Mouse (Mus musculus) right cerebral cortex, postnatal 36 days (tissue): ENCODE measurements at regions not wholly inside any gene's neighbourhood (a gene's known extent, or its start where the extent isn't known, plus 50 kb on each side); places are given as distances from the start of the nearest gene placed in this dataset.

Source experiments
- DNase-seq, 2 experiments: peaks; one replicate each; pipeline ENCODE4 v3.0.0; 2022; ENCODE audit warnings: low spot score in 2 of 2, mixed read lengths in 1 of 2

DNA sequence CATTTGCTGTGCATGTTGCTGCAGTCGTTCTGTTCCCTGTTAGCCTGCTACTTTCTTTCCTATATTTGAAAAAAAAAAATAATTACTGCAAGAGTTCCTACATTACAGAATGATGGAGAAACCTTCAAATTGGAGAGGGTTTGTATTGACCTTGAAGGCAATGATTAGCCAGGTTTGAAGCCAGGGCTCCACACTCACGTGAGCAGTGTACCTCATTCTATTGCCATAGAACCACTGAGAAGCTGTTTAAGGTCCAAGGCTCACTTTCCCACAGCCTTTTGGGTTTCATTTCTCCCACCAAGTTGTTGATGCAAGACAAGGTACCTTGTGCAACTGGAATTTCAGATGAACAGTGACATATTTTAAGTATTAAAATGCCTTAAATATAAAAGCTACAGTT lies 1095.2 kb downstream of the Car8 start:
- no peak for DNase-seq

DNA sequence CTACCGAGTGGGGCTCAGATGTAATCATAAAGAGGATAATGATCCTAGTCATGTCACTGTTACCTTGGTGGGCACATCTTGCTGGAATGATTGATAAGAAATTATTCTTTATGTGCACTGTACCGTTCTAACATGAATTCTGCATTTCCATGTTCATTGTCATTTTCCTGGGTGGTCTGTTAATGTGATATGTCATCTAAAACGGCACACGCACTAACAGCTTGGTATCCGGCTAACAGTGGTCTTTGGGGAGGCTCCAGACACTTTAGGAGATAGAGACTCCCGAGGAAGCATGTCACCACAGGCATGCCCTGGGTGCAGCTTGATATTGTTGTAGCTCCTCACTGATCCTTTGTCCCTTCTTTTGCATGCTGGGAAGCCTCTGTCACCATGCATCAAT lies 1096.1 kb downstream of the Car8 start:
- no peak for DNase-seq

- DNase-seq, result no peak
Measured at GRCm38 (mm10) chr4:7112159-7112558, 1126.7 kb downstream of the Car8 start.

- DNase-seq, result no peak
Measured at GRCm38 (mm10) chr4:7092957-7093356, 1145.9 kb downstream of the Car8 start.

GRCm38 (mm10) chr4:7091201-7091814 lies 1147.5 kb downstream of the Car8 start:
- no peak for DNase-seq
